Mouse (Mus musculus) brain, embryonic 14.5 days (tissue): ENCODE results near the gene Brd9.

Experiments used
- CTCF ChIP-seq: fragments of 200-500 bp; IDR thresholded peaks from 2 replicates; pipeline ENCODE4 v1.5.1; 2012; ENCODE audit warnings: inconsistent platforms, mild to moderate bottlenecking, moderate library complexity, borderline replicate concordance; ENCODE audit not compliant: insufficient read depth, insufficient read length; ENCODE audit errors: extremely low read depth
- POLR2A ChIP-seq: fragments of 200-500 bp; IDR thresholded peaks from 2 replicates; pipeline ENCODE4 v1.6.1; 2012; ENCODE audit warnings: mild to moderate bottlenecking, inconsistent platforms, borderline replicate concordance; ENCODE audit not compliant: poor library complexity, insufficient read depth, insufficient read length, severe bottlenecking; ENCODE audit errors: extremely low read depth

GRCm38 (mm10) chr13:74009791-74010614, 72.4 kb downstream of the Brd9 start:
- 0 out of 2 replicates have a peak, but pooled peaks have one; percentile 7 for TF ChIP-seq POLR2A
- no peak for TF ChIP-seq CTCF
